Mouse (Mus musculus): ENCODE data around the gene Ecm1.

The Ecm1 gene

DNA sequence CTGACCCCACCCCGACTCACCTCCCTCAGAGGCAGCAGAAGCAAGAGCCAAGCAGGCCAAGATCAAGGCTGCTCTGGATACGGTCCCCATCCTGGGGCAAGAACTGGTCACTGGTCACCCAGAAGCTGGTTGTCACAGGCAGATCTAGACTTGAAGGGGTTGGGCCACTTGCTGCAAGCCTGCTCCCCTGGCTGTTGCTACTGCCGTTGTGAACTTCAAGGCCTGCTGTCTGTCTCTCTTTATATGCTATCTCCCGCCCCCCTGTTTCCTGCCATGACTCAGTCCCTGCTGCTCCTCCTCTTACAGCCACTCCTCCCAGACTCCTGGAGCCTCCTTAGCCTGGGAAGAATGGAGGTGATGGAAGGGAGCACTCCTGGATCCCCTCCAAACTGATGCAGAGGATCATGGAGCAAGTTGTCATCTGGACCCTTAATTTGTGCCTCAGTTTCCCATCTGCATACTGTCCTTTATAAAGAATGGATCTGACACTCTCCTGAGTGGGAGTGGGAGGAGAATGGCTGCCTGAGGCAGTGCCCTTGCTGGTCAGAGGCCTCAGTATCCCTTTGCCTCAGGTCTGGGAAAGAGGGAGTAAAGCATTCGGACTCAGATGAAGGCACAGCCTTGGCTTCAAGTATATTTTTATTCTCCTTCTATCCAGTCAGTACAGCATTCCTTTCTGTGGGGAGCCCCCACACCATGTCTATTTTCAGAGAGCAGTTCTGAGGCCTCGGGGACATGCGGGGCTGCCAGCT lies at the start of gene Ecm1:
Gene Ecm1 (minus strand): TSS at position 217 of the 752 bp plus-strand sequence.
- in situ Hi-C loops (cut with MboI, MseI): no loop called here

DNA sequence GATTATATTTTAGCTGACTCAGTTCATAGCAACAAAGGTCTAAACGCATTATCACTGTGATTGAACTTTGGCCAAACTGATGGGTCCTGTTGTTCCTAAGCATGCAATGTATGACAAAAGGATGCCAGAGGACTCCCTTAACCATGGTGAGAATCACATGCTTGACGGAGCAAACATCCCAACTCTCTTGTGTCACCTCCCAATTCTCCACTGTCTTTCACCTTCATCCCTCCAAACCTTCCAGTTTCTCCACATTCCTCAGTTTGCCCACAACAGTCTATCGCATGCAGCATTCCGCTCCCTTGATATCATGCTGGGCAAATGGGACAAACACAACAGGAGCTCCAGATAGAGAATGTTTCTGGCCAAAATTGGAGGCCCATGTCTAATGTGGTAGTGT lies 46.1 kb upstream of the Ecm1 start:
- in situ Hi-C loops (cut with MboI, MseI): no loop called here

DNA sequence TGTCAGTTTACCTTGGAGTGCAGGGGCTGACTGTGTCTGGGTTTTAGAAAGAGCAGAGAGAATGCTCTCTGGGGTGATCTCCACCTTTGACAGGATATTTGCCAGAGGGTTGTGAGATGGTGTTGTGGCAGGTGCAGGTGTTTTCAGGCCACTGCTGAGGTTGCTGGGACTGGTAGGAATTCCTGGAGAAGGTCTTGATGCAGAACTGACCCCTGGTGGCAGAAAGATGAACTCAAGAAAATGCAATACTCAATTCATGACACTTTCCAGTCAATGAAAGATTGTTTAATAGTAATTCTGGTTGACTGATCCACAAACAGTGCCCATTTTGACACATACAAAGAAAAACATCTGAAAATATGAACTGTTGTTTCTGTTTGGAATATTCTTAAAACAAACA lies 32.6 kb upstream of the Ecm1 start:
- in situ Hi-C loops (cut with MboI, MseI): no loop called here

DNA sequence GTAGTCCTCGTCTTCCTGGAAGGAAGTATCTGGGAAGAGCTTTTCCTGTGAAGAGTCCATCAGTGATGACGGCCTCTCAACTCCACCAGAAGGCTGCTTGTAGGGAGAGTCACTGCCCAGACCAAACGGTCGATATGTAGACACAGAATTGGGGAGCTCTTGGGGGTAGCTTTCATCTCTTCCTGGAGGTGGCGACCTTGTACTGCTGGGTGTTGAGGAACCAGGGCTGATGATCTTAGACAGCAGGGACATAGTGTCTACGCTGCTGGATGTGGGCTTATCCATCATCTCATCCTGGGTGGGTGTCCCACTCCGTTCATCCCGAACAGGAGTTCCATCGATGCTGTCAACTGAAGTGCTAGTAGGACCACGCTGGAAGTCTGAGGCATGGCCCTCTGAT lies 26.2 kb upstream of the Ecm1 start:
- in situ Hi-C loops (cut with MboI, MseI): no loop called here

DNA sequence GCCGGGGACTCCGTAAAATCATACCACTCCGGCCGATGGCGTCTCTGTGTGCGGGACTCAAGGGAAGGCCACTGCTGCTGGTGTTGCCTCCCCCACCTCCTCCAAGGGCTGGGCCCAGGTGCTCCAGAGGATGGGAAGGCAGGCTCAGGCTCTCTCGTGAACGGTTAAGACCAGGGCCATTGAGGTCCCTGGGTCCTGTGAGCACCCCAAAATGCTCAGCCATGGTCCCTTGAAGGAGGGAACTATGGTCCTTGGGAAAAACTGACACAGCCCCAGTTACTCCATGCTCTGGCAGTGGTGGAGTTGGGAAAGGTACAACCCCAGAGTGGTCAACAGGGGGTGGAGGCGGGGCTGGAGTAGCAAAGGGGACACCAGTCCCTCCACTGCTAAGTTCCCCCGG lies 24.4 kb upstream of the Ecm1 start:
- in situ Hi-C loops (cut with MboI, MseI): no loop called here

DNA sequence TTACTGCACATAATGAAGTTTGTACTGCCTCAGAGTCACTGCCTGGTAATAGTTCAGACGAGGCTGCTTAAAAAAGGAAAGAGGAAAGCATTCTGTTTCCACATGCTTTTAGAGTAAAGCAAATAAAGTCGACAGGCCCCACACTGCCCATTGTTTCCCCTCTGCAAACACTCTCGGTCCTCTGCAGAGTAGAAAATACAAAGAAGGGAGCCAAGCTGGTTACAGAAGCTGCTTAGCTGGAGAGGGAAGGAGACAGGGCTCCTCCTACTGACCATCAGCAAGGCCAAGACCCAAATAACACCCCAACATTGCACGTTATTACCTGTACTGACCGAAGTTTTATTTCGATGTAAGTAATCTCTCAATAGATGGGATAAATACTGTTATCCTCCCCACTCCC lies 23.6 kb upstream of the Ecm1 start:
- in situ Hi-C loops (cut with MboI, MseI): no loop called here

DNA sequence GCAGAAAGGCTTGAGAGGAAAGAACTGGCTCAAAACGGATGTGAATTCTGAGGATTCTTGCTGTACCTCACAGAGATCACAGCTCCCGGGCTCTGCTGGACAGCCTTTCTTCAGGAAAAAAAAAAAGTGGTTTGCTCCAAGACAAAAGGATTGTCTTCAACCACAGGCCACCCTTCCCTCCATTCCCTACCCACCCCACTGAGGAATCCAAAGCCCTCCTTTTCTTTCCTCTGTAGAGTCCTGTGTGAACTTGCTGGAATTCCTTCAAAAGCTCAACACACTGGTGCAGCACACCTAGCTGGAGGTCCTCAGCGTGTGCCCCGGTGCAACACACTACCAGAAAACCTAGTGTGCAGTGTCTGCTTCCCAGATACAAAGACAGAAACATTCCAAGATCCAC lies 22.4 kb upstream of the Ecm1 start:
- in situ Hi-C loops (cut with MboI, MseI): no loop called here

DNA sequence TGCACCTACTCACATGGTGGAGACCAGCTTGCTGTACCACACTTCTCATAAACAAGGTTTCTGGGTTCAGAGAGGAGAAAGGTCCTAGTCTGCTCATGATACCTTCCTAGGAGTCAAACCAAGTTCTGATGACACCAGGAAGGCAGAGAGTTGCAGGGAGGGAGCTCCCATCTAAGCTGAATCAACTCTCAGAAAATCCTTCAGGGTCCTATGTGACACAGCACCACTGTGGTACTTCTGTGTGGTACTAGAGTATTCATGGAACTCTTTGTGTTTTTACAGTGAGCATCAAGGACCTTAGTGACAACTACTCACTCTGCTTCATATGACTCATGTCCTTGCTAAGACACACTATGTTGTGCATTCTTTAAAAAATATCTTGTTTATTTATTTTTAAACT lies 21.3 kb upstream of the Ecm1 start:
- in situ Hi-C loops (cut with MboI, MseI): no loop called here

DNA sequence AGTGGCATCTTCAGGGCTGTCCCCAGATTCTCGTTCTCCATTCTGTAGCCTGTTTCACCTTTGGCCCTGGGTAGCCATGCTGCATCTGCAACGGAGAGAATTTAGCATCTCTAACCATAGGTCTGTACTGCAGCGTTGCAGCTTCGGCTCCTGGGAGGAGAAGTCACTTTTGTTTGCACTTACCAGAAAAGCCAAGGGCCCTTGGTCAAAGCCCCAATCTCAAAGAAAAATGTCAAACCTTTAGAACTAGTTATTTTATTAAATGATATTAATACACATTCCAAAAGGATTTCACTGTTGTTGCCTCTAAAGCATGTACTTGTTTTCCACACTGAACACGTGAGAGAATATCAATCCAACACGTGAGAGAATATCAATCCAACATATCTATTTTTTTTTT lies 20.7 kb upstream of the Ecm1 start, which contains the start of gene Tars2:
Gene Tars2 (minus strand): TSS at position 101 of the 400 bp plus-strand sequence.
- in situ Hi-C loops (cut with MboI, MseI): no loop called here

DNA sequence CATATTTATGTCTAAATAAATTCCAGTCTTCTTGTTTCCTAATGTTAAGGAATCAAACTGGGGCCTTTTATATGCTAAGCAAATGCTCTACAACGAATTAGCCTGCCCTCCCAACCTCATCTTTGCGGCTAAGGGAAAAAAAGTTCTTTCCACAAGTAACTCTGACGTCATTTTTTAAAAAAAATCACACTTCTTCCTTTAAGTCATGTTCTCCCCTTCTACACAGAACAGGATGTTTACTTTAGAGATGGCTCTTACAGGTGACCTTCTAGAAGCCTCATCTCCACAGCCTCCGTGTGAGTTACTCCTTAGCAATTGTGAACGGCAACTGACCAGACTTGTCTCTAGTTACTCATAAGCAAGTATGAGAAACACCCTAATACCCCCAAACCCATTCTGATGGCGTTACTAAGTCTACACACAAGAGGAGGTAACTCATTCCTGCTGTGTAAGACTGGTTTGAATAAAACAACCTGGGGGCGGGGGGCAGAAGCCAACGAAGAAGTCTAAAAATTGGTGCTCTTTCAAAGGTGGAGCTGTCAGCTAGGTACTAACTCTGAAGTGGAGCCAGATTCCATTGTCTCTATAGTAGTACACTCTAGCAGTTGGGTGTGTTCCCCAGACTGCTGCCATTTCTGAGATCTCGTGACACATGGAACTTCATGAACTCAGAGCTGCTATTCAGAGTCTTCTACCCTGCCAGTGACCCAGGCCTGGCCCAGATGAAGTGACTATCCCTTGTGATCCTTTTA lies 19.3 kb upstream of the Ecm1 start:
- in situ Hi-C loops (cut with MboI, MseI): no loop called here

DNA sequence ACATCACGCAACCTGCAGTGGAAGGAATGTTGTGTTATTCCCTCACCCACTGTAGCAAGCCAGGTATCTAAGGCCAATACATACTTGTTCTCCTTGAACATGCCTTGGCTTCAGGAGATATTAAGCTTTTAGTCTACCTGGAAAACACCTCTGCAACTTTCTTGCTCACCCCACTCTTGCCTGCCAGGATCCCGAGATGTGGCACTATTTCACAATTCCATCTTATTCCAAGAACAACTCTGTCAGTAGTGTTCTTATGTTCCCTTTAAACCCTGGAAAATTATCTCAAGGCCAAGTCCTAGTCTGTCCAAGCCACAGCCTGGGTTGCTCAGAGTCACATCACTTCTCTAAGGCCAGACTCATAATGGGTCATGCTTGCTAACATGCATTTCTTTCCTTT lies 17.4 kb upstream of the Ecm1 start:
- in situ Hi-C loops (cut with MboI, MseI): no loop called here

DNA sequence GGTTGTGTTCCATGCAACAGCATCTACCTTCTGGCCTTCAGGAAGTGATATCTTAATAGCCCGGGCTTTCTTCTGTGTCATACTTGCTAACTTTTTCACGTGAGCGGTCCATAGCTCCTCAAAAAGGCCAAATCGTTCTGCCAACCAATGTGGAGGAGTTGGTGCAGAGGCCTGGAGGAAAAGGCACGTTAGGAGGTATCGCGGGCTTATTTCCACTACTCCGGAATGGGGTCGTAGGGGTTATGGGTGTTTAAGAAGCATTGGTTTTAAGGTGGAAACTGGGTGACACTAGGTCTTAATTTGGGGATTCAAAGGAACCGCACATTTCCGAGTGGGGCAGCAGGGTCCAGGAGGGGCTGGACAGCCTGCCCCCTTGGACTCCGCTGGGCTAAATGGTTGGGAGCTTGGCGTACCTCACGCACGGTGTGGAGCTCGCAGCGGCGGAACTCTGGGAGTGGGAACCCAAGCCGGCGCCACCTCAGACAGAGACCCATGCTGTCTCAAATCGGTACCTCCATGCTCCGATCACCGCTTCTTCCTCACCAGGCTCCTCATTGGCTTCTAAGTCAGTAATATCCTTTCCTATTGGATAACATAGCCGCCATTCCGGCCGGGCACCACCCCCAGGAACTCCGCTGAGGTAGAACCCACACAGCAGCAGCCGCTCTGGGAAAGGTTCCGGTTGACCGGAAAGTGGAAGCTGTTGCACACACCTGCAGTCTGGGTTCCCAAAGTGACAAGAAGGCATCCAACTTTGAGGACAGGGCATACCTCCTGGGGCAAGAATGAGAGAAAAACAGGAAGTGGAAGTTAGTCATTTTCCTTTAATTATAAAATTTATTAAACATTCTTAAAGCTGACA lies 15.2 kb upstream of the Ecm1 start:
- in situ Hi-C loops (cut with MboI, MseI): no loop called here

DNA sequence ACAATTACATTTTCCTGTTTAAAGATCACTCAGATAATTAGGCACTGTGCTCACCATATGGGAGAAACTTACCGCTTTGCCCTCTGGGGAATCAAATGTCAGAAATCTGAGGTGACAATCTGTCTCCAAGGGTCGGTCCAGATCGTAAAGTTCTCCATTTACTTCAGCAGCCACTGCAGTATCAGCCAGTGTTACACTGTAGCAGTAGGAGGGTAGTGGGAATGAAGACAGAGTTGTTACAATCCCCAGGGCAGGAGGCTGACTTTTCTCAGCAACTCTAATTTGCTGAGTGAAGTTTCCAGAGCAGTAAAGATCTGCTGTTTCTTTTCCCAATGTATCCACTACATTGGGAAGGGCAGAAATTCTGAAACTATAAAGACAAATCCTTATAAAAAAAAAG lies 13.6 kb upstream of the Ecm1 start:
- in situ Hi-C loops (cut with MboI, MseI): no loop called here

DNA sequence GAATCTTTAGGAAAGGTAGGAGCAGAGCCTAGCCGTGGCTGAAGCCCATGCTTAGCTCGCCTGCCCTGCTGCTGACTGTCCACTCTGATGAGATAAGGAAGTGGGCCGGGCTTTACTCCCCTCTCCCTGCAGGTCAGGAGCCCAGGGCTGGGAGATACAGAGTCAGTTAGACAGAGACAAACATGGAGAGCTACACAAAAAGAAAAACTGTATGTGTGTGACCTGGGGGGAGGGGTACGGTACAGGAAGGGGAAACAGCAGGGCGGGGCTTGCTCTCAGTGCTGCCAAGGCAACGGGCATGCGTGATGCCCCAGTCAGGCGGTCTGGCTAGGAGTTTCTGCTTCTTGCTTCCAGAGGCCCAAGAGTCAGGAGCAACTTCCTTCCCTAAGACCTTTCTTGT lies 1.0 kb upstream of the Ecm1 start:
- in situ Hi-C loops (cut with MboI, MseI): no loop called here

DNA sequence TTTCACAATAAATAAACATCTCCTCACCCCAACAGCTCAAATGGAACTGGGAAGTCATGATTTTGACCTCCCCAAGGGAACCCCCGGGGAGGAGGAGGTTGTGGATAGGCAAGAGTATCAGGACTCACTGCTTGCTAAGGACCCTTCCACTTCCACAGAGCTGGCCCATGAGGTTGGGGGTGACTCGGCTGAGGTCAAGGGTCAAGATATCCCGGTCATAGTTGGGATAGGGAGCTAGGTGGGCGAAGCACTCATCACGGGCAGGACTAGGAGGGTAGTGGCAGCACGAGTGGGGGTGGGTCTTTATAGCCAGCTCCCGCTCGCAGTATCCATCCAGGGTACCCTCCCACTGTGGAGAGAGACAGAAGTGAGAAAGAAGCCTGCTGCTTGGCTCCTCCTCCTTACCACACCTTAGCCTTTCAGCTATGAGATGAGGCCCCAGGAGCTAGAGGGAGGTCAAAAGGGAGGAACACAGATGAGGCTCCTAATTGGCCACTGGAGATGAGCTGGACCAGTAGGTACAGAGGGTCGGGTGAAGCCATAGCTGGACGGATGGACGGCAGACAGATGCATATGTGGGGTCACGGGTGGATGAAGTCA lies 4.2 kb downstream of the Ecm1 start:
- in situ Hi-C loops (cut with MboI, MseI): no loop called here

DNA sequence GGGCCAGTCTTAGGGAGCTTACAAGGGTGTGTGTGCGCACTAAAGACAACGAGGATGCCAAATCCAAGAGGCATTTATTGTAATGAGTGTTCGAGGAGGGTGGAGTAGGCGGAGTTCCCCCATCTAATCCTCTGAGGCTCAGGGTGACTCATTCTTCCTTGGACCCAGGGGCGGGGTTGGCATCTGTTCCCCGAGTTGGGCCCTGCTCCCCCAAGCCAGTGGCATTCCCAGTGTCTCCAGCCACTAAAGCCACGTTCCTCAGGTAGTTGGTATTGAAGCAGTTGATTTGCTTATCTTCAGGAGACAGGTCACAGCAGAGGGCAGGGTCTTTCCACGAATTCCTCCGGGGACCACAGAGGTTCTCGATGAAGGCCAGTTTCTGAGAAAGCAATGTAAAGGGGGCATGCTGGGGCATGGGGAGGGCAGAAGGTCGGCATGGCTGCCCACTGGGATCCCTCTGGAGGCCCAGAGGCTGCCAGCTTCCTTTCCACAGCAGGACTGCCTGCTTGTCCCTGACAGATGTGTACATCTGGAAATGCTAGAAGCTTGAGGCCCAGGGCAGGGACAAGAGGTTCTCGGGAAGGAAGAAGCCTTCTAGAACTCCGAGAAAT lies 5.2 kb downstream of the Ecm1 start:
- in situ Hi-C loops (cut with MboI, MseI): no loop called here

DNA sequence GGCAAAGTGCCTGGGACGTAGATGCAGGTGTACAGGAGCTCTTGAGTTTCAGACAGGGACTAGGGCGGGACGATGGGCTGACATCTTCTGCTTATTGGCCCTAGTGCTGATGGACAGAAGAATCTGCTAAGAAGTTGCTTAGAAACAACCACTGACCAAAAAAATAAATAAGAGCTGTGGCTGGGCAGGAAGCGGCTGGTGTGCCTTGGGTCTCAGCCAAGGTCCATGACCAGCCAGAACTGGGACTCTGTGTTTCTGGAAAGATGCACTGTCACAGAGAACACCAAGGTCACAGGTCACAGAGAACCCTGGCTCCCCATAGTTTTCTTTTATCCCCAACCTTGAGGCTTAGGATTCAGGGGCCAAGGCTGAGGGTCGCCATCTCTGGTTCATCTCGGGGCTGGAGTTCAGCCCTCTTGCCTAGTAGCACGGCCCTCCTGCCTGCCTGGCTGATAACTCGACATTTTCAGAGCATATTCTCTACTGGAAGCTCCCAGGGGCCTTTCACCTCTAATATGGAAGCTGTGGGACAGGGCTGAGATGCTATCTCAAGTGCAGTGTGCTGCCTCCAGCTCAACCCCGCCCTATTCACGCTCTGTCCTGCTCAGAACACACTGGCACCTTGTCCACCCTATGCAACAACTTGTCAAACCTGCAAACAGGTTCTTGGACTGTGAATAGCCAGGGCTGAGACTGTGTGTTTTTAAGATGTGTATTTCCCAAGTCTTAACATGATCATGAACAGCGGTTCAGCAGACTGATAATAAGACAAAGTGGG lies 6.4 kb downstream of the Ecm1 start:
- in situ Hi-C loops (cut with MboI, MseI): no loop called here

DNA sequence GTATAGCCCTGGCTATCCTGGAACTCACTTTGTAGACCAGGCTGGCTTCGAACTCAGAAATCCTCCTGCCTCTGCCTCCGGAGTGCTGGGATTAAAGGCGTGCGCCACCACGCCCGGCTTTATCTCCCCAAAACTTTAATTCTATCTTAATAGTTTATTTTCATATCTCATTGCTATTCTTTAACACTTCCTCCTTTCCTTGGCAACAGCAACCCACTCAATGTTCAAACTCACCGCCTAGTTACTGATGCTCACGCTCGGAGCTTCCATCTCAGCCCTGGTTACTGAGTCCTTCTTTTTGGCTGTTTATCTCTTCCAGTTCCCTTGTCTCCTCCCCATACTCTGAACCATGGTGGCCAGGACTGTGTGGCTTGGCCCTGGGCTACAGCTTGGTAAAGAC lies 7.1 kb downstream of the Ecm1 start:
- in situ Hi-C loops (cut with MboI, MseI): no loop called here

DNA sequence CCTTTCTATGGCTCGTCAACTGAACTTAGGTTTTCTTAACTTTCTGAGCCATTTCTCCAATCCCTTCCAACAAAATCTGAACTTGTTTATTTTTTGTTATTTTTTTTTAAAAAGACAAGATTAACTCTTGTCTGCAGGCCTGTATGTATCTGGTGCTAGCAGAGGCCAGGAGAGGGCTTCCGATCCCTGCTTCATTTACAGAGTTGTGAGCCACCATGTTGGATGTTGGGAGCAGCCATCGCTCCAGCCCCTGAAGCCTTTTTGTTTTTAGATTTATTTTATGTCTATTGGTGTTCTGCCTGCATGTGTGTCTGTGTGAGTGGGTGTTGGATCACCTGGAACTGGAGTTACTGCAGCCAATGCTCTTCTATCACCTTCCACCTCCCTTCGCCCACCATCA lies 7.6 kb downstream of the Ecm1 start:
- in situ Hi-C loops (cut with MboI, MseI): no loop called here

DNA sequence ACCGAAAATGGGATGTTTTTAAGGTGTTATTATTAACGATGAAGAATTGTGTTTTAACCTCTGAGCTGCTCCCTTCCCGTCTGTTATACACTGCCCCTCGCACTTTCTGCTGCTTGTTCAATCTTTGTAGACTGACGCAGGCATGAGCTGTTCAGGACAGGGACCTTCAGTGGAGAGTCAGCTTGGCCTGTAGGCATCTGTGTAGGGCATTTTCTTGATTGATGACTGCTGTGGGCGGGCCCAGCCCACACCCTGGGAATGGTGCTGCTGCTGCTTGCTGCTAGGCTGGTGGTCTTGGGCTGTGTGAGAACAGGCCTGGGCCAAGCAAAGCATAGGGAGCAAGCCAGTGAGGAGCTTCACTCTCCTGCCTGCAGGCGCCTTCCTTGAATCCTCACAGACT lies 8.9 kb downstream of the Ecm1 start:
- in situ Hi-C loops (cut with MboI, MseI): no loop called here

DNA sequence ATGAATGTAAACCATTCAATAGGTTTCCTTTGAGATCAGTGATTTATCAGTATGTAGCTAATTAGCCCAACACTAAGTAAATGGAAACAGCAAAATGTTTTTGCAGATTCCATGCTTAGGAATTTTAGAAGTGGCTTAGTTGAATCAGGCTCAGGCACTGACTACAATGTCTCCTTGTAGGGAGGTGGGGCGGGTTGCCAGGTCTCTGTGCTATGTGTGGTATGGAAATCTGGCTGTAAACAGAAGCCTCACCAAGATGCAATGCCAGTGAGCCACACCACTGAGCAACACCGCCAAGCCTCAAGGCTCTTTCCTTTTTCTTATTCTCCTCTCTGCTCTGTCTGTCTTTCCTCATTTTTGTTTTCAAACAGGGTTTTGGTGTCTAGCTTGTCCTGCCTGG lies 10.5 kb downstream of the Ecm1 start:
- in situ Hi-C loops (cut with MboI, MseI): loop anchor here (10.0 kb wide), 1 partner anchor 316 kb away; no protein-coding TSS in a partner anchor
